Mouse (Mus musculus) lung, postnatal 10 days (tissue): Measurements from ENCODE around the gene Agtpbp1.

Experiments
- DNase-seq: peaks from one replicate; pipeline ENCODE4 v3.0.0; 2021

Gene Agtpbp1

DNA sequence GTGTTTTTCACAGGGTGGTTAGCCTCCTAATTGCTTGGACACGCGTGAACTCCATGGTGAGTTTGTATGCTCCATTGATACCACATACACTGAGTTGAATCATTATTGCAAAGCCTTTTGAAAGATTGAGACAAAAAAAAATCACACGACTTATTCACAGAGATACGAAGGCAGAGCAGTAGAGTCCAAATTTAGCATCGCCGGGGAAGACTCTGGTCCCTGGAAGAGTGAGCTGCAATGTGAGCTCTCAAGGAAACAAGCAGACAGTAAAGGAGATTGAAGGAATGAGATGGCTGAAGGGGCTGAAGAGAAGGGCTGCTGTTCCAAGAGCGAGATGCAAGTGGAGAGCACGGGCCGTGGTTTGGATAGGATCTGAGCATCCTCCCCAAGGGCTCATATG, 171.1 kb downstream of the Agtpbp1 start:
- no peak for DNase-seq

DNA sequence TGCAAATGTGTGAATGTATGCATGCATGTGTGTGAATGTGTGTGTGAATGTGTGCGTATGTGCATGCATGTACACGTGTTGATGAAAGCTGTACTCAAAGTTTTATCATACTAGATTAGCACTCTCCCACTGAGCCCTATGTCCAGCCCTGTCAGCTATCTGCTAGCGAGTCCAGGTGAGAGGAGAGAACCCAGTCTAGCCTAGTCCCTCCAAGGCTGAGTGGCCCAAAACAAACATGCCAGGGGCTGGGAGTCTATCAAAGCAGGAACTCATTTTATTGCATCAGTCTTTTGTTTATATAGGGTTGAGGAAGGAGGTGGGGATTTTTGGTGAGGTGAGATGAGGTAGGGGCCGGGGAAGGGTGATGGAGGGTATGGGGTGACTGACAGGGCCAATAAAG, 172.4 kb downstream of the Agtpbp1 start:
- no peak for DNase-seq

DNA sequence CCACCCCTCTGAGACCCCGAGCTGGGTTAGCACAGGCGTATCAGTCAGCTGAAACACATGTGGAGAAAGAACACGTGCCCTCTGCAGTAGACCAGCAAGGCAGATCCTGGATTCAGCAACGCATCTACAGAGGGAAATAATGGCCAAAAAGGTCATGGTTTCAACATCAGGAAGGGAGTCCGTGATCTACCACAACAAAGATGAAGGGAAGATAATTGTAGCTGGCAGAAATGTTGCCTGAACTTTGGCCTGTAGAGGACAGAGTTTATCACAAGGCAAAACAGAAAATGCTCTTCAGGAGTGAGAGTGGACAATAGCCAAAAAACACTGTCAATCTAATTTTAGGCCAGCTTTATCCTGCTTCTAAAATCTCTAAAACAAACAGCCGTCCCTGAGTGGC, 177.8 kb downstream of the Agtpbp1 start:
- no peak for DNase-seq

DNA sequence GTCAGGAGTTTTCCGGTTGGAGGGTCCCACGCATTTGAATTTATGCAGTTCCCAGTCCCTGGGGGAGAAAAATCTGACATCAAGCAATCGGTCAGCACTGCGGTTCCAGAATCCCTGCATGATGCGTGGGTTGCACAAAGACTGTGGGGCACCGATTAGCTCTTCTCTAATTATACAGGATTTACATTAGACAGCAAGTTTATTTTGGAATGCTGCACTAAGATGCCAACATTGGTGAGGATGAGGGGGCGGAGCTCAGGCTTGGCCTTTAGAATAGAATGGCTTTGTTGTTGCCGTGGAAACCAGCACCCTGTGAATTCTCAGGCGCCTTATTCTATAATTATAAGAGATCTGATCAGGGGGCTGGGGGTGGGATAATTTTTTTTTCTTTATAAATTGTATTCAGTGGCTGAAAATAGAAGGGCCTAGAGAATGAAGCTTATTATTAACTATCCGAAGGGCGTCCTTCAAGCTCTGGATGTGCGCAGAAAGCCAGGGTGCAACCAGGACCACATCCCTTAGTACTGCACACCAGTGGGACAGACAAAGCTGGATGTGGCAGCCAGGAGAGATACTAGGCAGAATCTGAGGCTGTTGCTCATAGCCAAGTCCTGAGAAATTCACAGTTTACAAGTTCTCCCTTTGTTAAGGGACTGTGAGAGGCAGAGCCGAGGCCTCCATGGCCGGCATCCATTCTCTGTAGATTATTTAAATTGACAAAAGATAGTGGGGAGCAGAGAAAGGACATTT, 182.8 kb downstream of the Agtpbp1 start:
- DNase-seq, result no peak

GRCm38 (mm10) chr13:59397571-59397970, 187.5 kb downstream of the Agtpbp1 start:
- peak; percentile 43 for DNase-seq
